Mouse (Mus musculus) brain, adult 2 months (tissue): ENCODE measurements around the gene Bicc1.

Experiments used
- DNase-seq: peaks from one replicate; pipeline ENCODE4 v3.0.0; 2011; ENCODE audit warnings: low read depth, low spot score

Bicc1 gene

DNA sequence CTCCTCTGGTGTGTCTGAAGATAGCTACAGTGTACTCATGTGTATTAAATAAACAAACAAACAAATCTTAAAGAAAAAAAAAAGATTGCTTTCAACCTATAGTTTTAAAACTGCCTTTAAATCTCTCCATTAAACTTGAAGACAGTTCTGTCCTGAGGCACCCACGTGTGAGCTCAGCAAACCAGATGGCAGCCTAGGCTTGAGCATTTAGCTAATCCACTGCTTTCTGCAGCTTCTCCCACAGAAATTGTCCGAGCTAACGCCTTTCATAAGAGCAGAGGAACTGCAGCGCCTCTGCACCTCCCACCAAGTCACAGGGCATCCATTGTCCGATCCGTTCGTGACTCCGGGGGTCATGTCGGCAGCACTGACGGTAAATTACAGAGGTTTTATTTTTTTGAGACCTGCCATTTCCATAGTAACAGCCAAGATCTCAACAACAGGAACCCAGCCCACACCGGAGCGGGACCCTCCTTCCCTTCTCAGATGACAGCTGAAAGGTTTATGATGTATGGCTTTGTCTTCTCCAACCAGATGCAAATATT lies 284.4 kb downstream of the Bicc1 start:
- DNase-seq = peak; percentile 79
